In the genomic region with DNA sequence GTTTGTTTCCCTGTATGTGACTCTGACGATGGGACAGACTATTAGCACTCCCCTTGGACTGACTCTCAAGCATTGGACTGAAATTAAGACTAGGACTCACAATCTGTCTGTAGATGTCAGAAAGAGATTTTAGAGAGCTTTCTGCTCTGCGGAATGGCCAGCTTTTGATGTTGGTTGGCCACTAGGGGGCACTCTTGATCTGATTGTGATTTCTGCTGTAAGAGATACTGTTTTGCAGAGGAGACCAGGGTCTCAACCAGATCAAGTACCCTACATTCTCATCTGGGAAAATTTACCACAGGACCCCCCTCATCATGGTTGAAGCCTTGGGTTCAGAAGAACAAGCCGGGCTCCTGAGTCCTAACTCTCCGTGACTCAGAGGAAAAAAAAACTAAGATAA, we compare ENCODE assay signal across 17 mouse cellular contexts. TPM values are rescaled to one million over a fixed set of nuclear protein-coding genes. Genes with fewer than 3 reads are reported as not detected.
A peak's percentile ranks its signal among the peaks of the same experiment; 100 is the strongest.
DNase-seq lines count a peak whose midpoint lies in the region; ATAC-seq and TF ChIP-seq lines count a peak whose summit lies in the region.
"Not testable (repeated sequence)": the region's sequence is repeated elsewhere in the genome, so short reads cannot be mapped to it uniquely, and the experiment has no call there.
"Had no signal": no experiment of that assay in that cellular context is flagged by ENCODE, and none has a peak within 500 bp of the region (broad histone marks: within the 10 kb centered on the region; RNA-seq: fewer than 3 reads in every experiment).

No protein-coding gene starts in this region.

- not testable (repeated sequence) for H3K27ac ChIP-seq in embryonic facial prominence, embryonic 11.5 days (replicated peaks; ENCODE audit: low read depth, low read length); thymus, adult 2 months (ENCODE audit: control insufficient read depth, insufficient read depth, low read length)
- peak overlapping the region; percentile 50; the same call in 1 of the 2 replicates for H3K27ac ChIP-seq in left cerebral cortex, adult 2 months

- not testable (repeated sequence) for H3K4me1 ChIP-seq in embryonic facial prominence, embryonic 11.5 days (ENCODE audit: control insufficient read depth, insufficient read depth, low read length); thymus, adult 2 months (replicated peaks; ENCODE audit: control insufficient read depth, insufficient read depth, low read length)

- not testable (repeated sequence) for H3K9ac ChIP-seq in embryonic facial prominence, embryonic 11.5 days (replicated peaks; ENCODE audit: low read length)

- not testable (repeated sequence) for H3K4me3 ChIP-seq in embryonic facial prominence, embryonic 11.5 days (ENCODE audit: low read depth, low read length); left cerebral cortex, adult 2 months; thymus, adult 2 months (ENCODE audit: control insufficient read depth, insufficient read depth, low read length)

- intact Hi-C loops in left cerebral cortex, adult 2 months (cut with DNase I), result not testable (repeated sequence)

- peak; percentile 25 for TF ChIP-seq CTCF in left cerebral cortex, adult 2 months (IDR thresholded peaks at IDR 0.05)
- not testable (repeated sequence) for TF ChIP-seq CTCF in thymus, adult 2 months (IDR thresholded peaks at IDR 0.05; ENCODE audit: borderline replicate concordance, control insufficient read depth, extremely low read depth, insufficient read depth, low read length, poor library complexity)

- not testable (repeated sequence) for ATAC-seq in embryonic facial prominence, embryonic 11.5 days (replicated peaks; ENCODE audit: insufficient number of reproducible peaks, low FRiP score, low TSS enrichment, low read depth)
- 0 out of 2 replicates have a peak, but pooled peaks have one; percentile 27 for ATAC-seq in megakaryocyte, adult 5-6 weeks (ENCODE audit: poor library complexity, severe bottlenecking)

- not testable (repeated sequence) for H3K9me3 ChIP-seq in embryonic facial prominence, embryonic 11.5 days (replicated peaks; ENCODE audit: control insufficient read depth, low read length)

- not testable (repeated sequence) for H3K36me3 ChIP-seq in embryonic facial prominence, embryonic 11.5 days (replicated peaks; ENCODE audit: control insufficient read depth, insufficient read depth, low read depth, low read length); thymus, adult 2 months (ENCODE audit: control insufficient read depth, insufficient read depth, low read length)

- not testable (repeated sequence) for H3K27me3 ChIP-seq in embryonic facial prominence, embryonic 11.5 days (ENCODE audit: control insufficient read depth, insufficient read depth, low read length); thymus, adult 2 months (ENCODE audit: control insufficient read depth, insufficient read depth, low read length)

- DNase-seq in B cell, adult 2 months, result peak; percentile 25 to 33
- peak; percentile 58 for DNase-seq in ZHBTc4 (ENCODE audit: low read depth, low spot score)
- DNase-seq in c-Kit-negative CD71-positive TER-119-positive erythroid progenitor cells, embryonic 14.5 days (ENCODE audit: low read depth, low spot score), result peak; percentile 4
- DNase-seq in embryonic facial prominence, embryonic 11.5 days (ENCODE audit: low spot score), result peak; percentile 17
- DNase-seq in induced T-regulatory cell, adult 2 months (ENCODE audit: low read depth), result peak; percentile 66
- not testable (repeated sequence) for DNase-seq in left cerebral cortex, adult 2 months (ENCODE audit: extremely low spot score in 1 of 2, low spot score in 2 of 2)
- DNase-seq in thymus, adult 2 months, result peak; percentile 22

- TF ChIP-seq POLR2A in thymus, adult 2 months (IDR thresholded peaks at IDR 0.05; ENCODE audit: control insufficient read depth, extremely low read depth, insufficient read depth, low read length, poor library complexity), result not testable (repeated sequence)

- 79% methylated on average over 4 of the region's 4 CpGs for WGBS in embryonic facial prominence, embryonic 11.5 days
- WGBS in thymus, adult 2 months, result 84% methylated on average over 4 of the region's 4 CpGs

- not testable (repeated sequence) for H3K4me2 ChIP-seq in embryonic facial prominence, embryonic 11.5 days (ENCODE audit: low read depth, low read length)

RNA-seq across cellular contexts. Expression of a gene that starts 10.7 kb away (rescaled TPM):
- polyA plus RNA-seq in embryonic facial prominence, embryonic 11.5 days (2014; fragmentation: Nextera tagmentation; extraction: Ambion mirVana), result 110 and 114 TPM in 2 replicates
- total RNA-seq in left cerebral cortex, adult 2 months (2021), result 10 to 100 TPM; 43.0 to 44.6 TPM
- 12.7 and 15.1 TPM in 2 replicates for total RNA-seq in megakaryocyte, adult 5-6 weeks (2015)
- 36.2 and 38.1 TPM in 2 replicates for total RNA-seq in megakaryocyte, adult 5-6 weeks (2017)
- 30.9 and 31.0 TPM in 2 replicates for polyA plus RNA-seq in thymus, adult 2 months (2012; rRNA removed)

RNA-seq across cellular contexts. Expression of a gene that starts 29.5 kb away (rescaled TPM):
- 0.21 TPM in 1 of 2 replicates, not detected in the other for polyA plus RNA-seq in embryonic facial prominence, embryonic 11.5 days (2014; fragmentation: Nextera tagmentation; extraction: Ambion mirVana)
- total RNA-seq in left cerebral cortex, adult 2 months (2021), result not detected
- not detected in 2 replicates for total RNA-seq in megakaryocyte, adult 5-6 weeks (2015)
- 0.20 TPM in 1 of 2 replicates, not detected in the other for total RNA-seq in megakaryocyte, adult 5-6 weeks (2017)
- 0.89 and 1.5 TPM in 2 replicates for polyA plus RNA-seq in thymus, adult 2 months (2012; rRNA removed)
- total RNA-seq: layer of hippocampus, postnatal 14 days; left cerebral cortex, postnatal 36 days had no signal
- polyA plus RNA-seq: hindbrain, embryonic 16.5 days had no signal

RNA-seq across cellular contexts. Expression of a gene that starts 41.4 kb away (rescaled TPM):
- polyA plus RNA-seq in embryonic facial prominence, embryonic 11.5 days (2014; fragmentation: Nextera tagmentation; extraction: Ambion mirVana), result 4.0 and 8.3 TPM in 2 replicates
- not detected for total RNA-seq in left cerebral cortex, adult 2 months (2021)
- not detected in 2 replicates for total RNA-seq in megakaryocyte, adult 5-6 weeks (2015)
- total RNA-seq in megakaryocyte, adult 5-6 weeks (2017), result not detected in 2 replicates
- 0.04 and 0.15 TPM in 2 replicates for polyA plus RNA-seq in thymus, adult 2 months (2012; rRNA removed)
- total RNA-seq: gastrocnemius, postnatal 10 days; heart, postnatal 14 days; layer of hippocampus, postnatal 14 days; left cerebral cortex, postnatal 36 days had no signal
- polyA plus RNA-seq: forebrain, embryonic 15.5 days; hindbrain, embryonic 16.5 days; kidney, embryonic 16.5 days; liver, embryonic 15.5 days; neural tube, embryonic 14.5 days had no signal
